Mouse (Mus musculus) liver, embryonic 15.5 days (tissue): ENCODE results near the gene Fhad1. TPM values are rescaled to one million over a fixed set of nuclear protein-coding genes. Genes with fewer than 3 reads are reported as not detected.

ENCODE experiments used
- ATAC-seq: fragments of 200-750 bp; cut with Nextera tagmentation; 2 replicates; pipeline ENCODE4 v1.8.0; 2017; ENCODE audit warnings: moderate number of reproducible peaks, mild to moderate bottlenecking, moderate library complexity; ENCODE audit not compliant: insufficient read depth
- H3K27ac ChIP-seq: fragments of 300-500 bp; sonication (generic); replicated peaks from 2 replicates; pipeline ENCODE4 v1.5.1; 2015; ENCODE audit warnings: mild to moderate bottlenecking, inconsistent platforms
- H3K27me3 ChIP-seq: fragments of 300-500 bp; sonication (generic); 2 replicates; pipeline ENCODE4 v1.6.1; 2015; ENCODE audit warnings: mild to moderate bottlenecking, inconsistent platforms
- H3K36me3 ChIP-seq: fragments of 300-500 bp; sonication (generic); replicated peaks from 2 replicates; pipeline ENCODE4 v1.6.1; 2015; ENCODE audit warnings: moderate library complexity, mild to moderate bottlenecking, inconsistent platforms
- H3K4me1 ChIP-seq: fragments of 300-500 bp; sonication (generic); replicated peaks from 2 replicates; pipeline ENCODE4 v1.6.1; 2015; ENCODE audit warnings: inconsistent platforms
- H3K4me2 ChIP-seq: fragments of 300-500 bp; sonication (generic); 2 replicates; pipeline ENCODE4 v1.6.1; 2015; ENCODE audit warnings: moderate library complexity, mild to moderate bottlenecking, inconsistent platforms
- H3K4me3 ChIP-seq: fragments of 300-500 bp; sonication (generic); replicated peaks from 2 replicates; pipeline ENCODE4 v1.5.1; 2015; ENCODE audit warnings: mild to moderate bottlenecking, inconsistent platforms
- H3K9ac ChIP-seq: fragments of 300-500 bp; sonication (generic); 2 replicates; pipeline ENCODE4 v1.6.1; 2015; ENCODE audit warnings: moderate library complexity, mild to moderate bottlenecking, inconsistent platforms
- H3K9me3 ChIP-seq: fragments of 300-500 bp; sonication (generic); replicated peaks from 2 replicates; pipeline ENCODE4 v1.6.1; 2016; ENCODE audit warnings: inconsistent platforms
- WGBS: fragments of 180-500 bp; shearing (Covaris S2); methylation state at CpG from one replicate; pipeline ENCODE4 v1.1.7; 2015; ENCODE audit warnings: mixed read lengths; ENCODE audit not compliant: insufficient replicate concordance; 5-methylcytosine and 5-hydroxymethylcytosine counted together
- polyA plus RNA-seq: library from polyadenylated mRNA; unstranded; fragments of >200 nt; fragmentation: Nextera tagmentation; extraction: Ambion mirVana; gene quantifications from 2 replicates; pipeline ENCODE4 v1.2.1, GENCODE M21; 2015

The Fhad1 gene
- polyA plus RNA-seq, 1 experiment from 2014 or later, result 0.24 TPM

DNA sequence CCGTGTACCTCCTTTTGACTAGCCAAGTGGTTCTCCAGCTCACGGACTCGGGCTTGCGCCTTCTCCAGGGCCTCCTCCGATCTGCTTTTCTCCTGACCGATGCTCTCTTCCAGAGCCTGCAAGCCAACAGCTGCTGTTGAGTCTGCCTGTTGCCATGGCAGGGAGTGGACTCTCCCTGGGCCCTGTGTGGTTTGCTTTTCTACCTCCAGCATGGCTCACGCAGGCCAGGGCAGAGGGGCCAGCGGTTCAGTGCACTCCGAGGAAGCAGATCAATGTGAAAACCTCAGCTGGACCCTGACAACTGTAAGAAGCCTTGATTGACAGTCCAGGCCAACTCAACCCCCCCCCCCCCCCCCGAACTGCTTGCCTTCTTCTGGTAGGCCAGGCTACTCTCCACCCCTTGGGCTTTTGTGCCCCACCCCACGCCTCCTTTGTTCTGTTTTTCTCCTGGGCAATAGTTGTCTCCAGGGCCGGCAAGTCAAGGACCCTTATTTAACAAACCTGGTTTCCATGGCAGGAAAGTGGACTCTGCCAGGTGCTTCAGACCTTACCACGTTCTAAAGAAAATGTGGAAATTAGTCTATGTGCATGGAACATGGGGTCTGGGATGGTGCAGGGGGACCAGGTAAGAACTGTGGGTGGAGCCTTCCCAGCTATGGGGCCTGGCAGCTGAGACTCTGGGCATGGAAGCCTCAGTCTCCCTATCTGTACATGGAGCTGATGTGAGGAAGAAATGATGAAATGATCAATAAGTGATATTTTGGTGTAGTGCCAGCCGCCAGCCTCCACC lies 81.9 kb downstream of the Fhad1 start:
- H3K4me1 ChIP-seq, result no peaks in the 10 kb centered on the region
- H3K9ac ChIP-seq, result no peak overlapping the region
- H3K27me3 ChIP-seq, result no peaks in the 10 kb centered on the region
- 69% methylated on average over 14 of the region's 14 CpGs for WGBS
- no peaks in the 10 kb centered on the region for H3K9me3 ChIP-seq
- ATAC-seq, result no peak
- no peaks in the 10 kb centered on the region for H3K36me3 ChIP-seq
- H3K4me3 ChIP-seq, result no peak overlapping the region
- no peak overlapping the region for H3K27ac ChIP-seq
- no peak overlapping the region for H3K4me2 ChIP-seq

DNA sequence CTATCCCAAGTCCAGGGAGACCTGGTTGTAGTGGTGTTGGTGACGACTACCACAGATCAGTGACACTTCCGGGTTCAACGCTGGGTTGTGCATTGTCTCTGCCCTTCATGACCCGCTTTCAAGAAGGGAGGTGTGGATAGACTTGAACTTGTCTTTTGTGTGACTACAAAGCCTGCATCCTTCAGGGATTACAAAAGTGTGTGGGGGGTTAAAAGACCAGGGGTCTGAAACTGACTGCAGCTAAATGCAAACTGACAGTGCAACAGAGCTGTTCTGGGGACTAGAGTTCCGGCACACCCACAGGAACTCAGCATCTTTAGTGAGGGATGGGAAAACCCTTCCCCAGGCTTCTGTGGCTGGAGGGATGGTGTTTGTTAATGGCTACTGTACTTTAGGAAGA lies 83.4 kb downstream of the Fhad1 start:
- Histone ChIP-seq H3K9ac (no peak overlapping the region), H3K9me3 (no peaks in the 10 kb centered on the region), H3K27me3 (no peaks in the 10 kb centered on the region), H3K4me1 (no peaks in the 10 kb centered on the region), H3K27ac (no peak overlapping the region), H3K4me3 (no peak overlapping the region), H3K4me2 (no peak overlapping the region), H3K36me3 (no peaks in the 10 kb centered on the region)
- no peak for ATAC-seq
- 80% methylated on average over 5 of the region's 5 CpGs for WGBS

DNA sequence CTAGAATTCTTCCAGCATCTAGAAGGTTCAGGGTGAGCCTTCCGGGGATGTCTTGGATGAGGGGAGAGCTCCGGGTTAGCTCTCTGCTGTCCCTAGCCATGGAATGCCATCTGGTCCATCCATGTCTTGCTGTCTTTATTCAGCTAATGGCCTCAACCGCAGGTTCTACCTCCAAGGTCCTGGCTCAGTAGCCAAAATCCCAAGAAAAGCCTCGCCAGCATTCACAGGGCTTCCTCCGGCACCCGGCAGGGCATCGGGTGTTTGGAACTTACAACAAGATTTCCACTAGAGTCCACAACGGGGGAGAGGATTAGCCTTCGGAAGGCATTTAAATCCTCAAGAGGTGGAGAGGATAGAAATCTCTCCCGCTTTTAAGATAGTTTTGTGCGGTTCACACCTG lies 84.9 kb downstream of the Fhad1 start:
- Histone ChIP-seq H3K27ac (no peak overlapping the region), H3K36me3 (no peaks in the 10 kb centered on the region), H3K27me3 (no peaks in the 10 kb centered on the region), H3K9me3 (no peaks in the 10 kb centered on the region), H3K4me1 (no peaks in the 10 kb centered on the region), H3K4me2 (no peak overlapping the region), H3K9ac (no peak overlapping the region), H3K4me3 (no peak overlapping the region)
- no peak for ATAC-seq
- 66% methylated on average over 11 of the region's 11 CpGs for WGBS

DNA sequence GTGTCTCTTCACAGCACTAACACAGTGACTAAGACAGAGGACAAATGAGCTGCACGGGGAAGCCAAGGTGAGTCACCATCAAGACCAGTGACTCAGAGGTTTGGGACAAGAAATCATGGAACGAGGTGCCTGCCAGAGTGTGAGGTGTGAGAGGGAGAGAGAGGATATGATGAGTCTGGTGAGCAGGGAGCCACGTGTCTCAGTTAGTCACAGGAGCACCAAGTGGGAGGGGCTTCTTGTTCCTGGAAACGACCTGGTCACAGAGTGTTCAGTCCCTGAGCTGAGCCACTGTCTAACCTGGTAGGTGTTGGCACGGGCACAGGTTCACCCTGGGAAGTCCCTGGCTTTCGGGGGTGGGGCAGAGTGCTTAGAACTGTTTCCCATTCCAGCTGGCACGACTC lies 86.0 kb downstream of the Fhad1 start:
- no peaks in the 10 kb centered on the region for H3K9me3 ChIP-seq
- H3K36me3 ChIP-seq, result no peaks in the 10 kb centered on the region
- H3K4me2 ChIP-seq, result no peak overlapping the region
- no peak overlapping the region for H3K4me3 ChIP-seq
- no peaks in the 10 kb centered on the region for H3K27me3 ChIP-seq
- WGBS, result 48% methylated on average over 7 of the region's 7 CpGs
- no peaks in the 10 kb centered on the region for H3K4me1 ChIP-seq
- H3K9ac ChIP-seq, result no peak overlapping the region
- no peak for ATAC-seq
- H3K27ac ChIP-seq, result no peak overlapping the region

DNA sequence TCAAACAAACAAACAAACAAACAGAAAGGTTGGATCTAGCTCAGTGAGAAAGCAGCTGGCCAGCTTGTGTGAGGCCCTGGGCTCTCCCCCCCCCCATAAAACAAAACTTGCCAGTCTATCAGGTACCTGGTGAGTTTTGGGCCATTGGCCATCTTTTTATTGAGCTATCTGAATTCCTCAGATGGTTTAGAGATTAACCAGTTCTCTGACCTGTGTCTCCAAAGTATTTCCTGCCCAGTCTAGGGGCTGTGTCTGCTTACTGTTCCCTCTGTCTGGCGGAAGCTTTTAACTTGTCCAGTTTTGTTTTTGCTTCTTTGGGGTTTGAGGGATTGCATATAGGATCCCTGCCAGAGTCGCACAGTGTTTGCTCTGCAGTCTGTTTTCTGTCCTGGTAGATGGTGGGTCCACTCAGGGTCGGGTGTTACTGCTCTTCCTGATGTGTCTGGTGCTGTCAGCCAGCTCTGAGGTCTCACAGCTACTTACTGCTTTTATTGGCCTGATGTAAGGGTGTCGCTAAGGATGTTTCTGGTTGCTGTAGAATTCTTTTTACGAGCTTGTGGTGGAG lies 89.0 kb downstream of the Fhad1 start:
- Histone ChIP-seq H3K4me2 (no peak overlapping the region), H3K27ac (no peak overlapping the region), H3K4me1 (no peaks in the 10 kb centered on the region), H3K36me3 (no peaks in the 10 kb centered on the region), H3K4me3 (no peak overlapping the region), H3K9ac (no peak overlapping the region), H3K27me3 (no peaks in the 10 kb centered on the region), H3K9me3 (no peaks in the 10 kb centered on the region)
- 42% methylated on average over 5 of the region's 5 CpGs for WGBS
- no peak for ATAC-seq

DNA sequence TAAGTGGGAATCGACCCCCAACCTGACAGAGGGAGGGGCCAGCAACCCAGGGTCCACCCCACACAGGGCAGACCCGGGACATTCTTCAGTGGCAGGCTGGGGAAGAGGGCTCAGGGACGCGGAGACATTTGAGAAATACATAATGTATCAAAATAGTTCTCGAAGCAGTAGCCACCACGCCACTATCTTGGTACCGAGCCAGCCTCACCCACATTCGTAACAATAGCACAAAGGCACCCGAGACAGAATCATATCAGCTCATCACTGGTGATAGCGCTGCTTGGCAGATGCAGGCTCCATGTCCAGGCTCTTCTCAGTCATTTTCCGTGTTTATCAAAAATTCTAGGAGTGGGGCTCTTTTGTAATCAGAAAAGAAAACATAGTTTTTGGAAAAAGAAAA lies 90.9 kb downstream of the Fhad1 start:
- ATAC-seq, result no peak
- Histone ChIP-seq H3K27me3 (no peaks in the 10 kb centered on the region), H3K9ac (no peak overlapping the region), H3K27ac (no peak overlapping the region), H3K36me3 (no peaks in the 10 kb centered on the region), H3K4me2 (no peak overlapping the region), H3K4me3 (no peak overlapping the region), H3K9me3 (no peaks in the 10 kb centered on the region), H3K4me1 (no peaks in the 10 kb centered on the region)
- WGBS, result 62% methylated on average over 11 of the region's 11 CpGs

DNA sequence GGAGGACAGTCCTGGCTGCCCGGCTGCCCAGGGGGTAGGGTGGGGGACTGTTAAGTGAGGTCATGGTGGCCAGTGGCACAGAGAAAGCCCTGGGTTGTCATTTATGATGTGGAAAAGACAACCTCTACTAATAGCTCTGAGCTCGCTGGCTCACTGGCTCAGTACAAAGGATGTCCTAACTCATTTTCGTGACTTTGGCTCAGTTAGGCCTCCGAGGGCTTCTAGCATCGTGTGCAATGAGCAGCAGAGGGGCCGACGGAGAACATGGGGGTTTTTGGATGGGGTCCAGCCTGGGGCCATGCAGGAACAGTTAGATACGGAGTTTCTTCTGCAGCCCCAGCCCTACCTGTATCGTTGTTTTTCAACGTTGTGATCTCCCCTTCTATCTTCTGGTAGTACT lies 94.5 kb downstream of the Fhad1 start:
- Histone ChIP-seq H3K27ac (no peak overlapping the region), H3K9me3 (no peaks in the 10 kb centered on the region), H3K36me3 (no peaks in the 10 kb centered on the region), H3K4me2 (no peak overlapping the region), H3K9ac (no peak overlapping the region), H3K4me1 (no peaks in the 10 kb centered on the region; the same call in 1 of the 2 replicates), H3K4me3 (no peak overlapping the region), H3K27me3 (no peaks in the 10 kb centered on the region; the same call in 1 of the 2 replicates)
- no peak for ATAC-seq
- 70% methylated on average over 10 of the region's 10 CpGs for WGBS

DNA sequence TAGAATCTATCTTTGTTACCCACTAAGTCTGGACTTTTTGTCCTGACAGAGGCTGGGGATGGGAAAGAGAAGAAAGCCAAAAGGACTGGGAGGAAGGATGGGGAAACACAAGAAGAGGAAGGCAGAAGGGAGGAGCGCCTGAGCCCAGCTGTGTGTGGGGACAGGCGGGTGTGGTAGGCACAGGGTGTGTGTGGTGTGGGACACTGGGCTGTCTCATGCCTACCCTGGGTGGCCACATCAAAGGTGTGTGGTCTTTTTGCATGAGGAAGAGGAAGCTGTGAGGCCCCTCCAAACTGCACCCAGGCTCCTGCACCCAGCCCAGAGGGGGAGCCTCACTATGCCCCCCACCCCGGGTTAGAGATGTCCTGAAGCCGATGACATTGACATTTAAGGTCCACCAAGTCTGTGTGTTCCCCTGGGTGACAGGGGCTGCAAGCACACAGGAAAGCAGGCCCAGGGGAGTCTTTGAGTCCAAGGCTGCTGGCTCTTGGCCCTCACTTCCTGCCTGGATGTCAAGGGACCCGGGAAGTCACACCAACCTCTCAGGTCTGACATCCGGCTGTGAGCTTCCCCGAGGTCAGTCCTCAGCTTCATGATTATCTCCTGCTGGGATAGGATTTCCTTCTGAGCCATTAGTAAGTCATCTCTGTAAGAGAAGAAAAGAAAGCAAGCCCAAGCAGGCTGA lies 97.0 kb downstream of the Fhad1 start:
- H3K9me3 ChIP-seq, result no peaks in the 10 kb centered on the region
- no peak overlapping the region for H3K27ac ChIP-seq
- no peak for ATAC-seq
- no peaks in the 10 kb centered on the region; the same call in 1 of the 2 replicates for H3K4me1 ChIP-seq
- H3K4me3 ChIP-seq, result no peak overlapping the region
- H3K27me3 ChIP-seq, result no peaks in the 10 kb centered on the region; the same call in 1 of the 2 replicates
- H3K4me2 ChIP-seq, result no peak overlapping the region
- 30% methylated on average over 7 of the region's 7 CpGs for WGBS
- H3K9ac ChIP-seq, result no peak overlapping the region
- no peaks in the 10 kb centered on the region for H3K36me3 ChIP-seq

DNA sequence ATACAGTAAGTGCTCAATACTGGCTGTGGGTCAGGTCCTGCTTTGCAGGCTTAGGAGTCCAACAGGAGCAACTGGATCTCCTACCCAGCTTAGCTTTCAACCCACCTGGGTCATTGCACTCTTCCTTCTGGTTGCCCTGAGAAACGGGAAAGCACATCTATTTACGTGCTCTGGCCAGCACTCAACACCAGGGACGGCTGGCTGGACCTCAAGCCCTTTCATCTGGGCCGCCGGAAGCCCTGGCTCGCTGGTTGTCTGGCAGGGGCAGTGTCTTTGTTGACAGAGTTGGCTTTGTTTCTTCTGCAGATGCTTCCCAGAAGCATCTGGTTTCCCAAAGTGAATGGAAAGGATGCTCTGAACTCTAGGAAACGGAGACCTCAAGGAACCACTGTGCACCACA lies 100.8 kb downstream of the Fhad1 start:
- Histone ChIP-seq H3K9ac (no peak overlapping the region), H3K36me3 (no peaks in the 10 kb centered on the region), H3K27me3 (no peaks in the 10 kb centered on the region; the same call in 1 of the 2 replicates), H3K9me3 (no peaks in the 10 kb centered on the region), H3K27ac (no peak overlapping the region), H3K4me3 (no peak overlapping the region), H3K4me2 (no peak overlapping the region), H3K4me1 (no peaks in the 10 kb centered on the region; the same call in 1 of the 2 replicates)
- no peak for ATAC-seq
- 54% methylated on average over 7 of the region's 7 CpGs for WGBS

DNA sequence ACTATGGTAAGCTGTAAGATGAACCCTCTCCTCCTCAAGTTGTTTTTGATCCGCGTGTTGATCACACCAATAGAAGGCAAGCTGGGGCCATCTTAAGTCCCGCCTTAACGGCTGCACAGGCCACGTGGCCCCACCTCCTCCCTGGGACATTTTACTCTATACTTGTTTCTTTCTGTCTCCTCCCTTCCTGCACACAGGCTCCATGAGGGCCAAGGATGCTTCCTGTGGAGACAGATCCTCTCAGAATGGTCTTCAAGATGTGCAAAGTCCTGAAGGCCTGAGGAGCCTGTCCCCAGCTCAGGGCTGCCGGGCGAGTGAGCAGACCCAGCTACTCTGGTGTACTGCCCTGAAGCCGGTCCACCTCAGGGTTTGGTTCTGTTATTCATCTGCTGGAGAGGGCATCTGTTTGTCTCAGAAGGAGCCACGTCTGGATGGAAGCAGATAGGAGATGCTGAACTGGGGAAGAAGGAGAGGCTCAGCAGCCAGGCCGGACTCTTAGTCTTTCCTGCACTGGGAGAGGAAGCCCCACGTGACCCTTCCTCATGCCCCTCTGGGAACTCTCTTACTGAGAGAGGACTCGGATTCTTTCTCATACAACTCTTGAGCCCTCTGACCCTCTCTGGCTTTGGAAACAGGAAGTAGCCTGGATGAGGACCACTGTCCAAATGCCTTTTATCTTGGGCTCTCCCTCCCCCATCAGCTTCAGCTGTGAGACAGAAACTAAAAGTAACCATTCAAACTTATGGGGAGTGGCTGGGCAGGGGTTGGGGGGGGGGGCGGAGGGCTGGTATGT lies 101.5 kb downstream of the Fhad1 start:
- 56% methylated on average over 13 of the region's 13 CpGs for WGBS
- Histone ChIP-seq H3K27ac (no peak overlapping the region), H3K4me3 (no peak overlapping the region), H3K9ac (no peak overlapping the region), H3K4me1 (no peaks in the 10 kb centered on the region; the same call in 1 of the 2 replicates), H3K9me3 (no peaks in the 10 kb centered on the region), H3K4me2 (no peak overlapping the region), H3K36me3 (no peaks in the 10 kb centered on the region), H3K27me3 (no peaks in the 10 kb centered on the region; the same call in 1 of the 2 replicates)
- no peak for ATAC-seq

DNA sequence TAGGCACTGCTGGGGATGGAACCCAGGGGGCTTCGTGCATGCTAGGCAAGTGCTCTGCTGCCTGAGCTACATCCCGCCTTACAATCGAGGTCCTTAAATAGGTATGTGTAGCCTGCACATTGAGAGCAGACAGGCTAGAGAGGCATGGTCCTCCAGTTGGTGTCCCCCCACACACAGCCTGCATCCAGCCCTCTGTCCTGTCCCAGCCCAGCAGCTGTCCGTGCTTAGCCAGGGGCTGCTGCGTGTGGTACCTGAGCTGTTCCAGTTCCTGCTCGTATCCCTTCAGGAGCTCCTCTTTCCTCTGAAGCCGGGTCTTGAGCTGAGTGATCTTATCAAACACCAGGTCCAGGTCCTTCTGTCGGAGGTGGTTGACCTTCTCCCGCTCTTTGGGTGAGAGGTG lies 110.2 kb downstream of the Fhad1 start:
- Histone ChIP-seq H3K9me3 (no peaks in the 10 kb centered on the region), H3K27me3 (peaks cover 7% of the 10 kb centered on the region; the same call in 1 of the 2 replicates), H3K36me3 (no peaks in the 10 kb centered on the region), H3K27ac (no peak overlapping the region), H3K9ac (no peak overlapping the region), H3K4me2 (no peak overlapping the region), H3K4me3 (no peak overlapping the region), H3K4me1 (no peaks in the 10 kb centered on the region)
- WGBS, result 61% methylated on average over 9 of the region's 9 CpGs
- ATAC-seq, result no peak
